Mouse (Mus musculus): ENCODE results near the gene Hoxb8.

The Hoxb8 gene

GRCm38 (mm10) chr11:96317608-96318367 is 36.1 kb downstream of the Hoxb8 start, which contains the start of gene Hoxb4:
Gene Hoxb4, plus strand, starts transcription at chr11:96318267.
- DNase-seq, result no peak

- DNase-seq, result peak; percentile 88
Measured at GRCm38 (mm10) chr11:96318368-96319070, 36.8 kb downstream of the Hoxb8 start.

GRCm38 (mm10) chr11:96319071-96319902 is 37.6 kb downstream of the Hoxb8 start:
- DNase-seq, result peak; percentile 51

GRCm38 (mm10) chr11:96319910-96320309 is 38.2 kb downstream of the Hoxb8 start:
- peak; percentile 48 for DNase-seq

- DNase-seq, result no peak
Measured at GRCm38 (mm10) chr11:96320688-96321087, 39.0 kb downstream of the Hoxb8 start.

- DNase-seq, result no peak
Measured at GRCm38 (mm10) chr11:96321846-96322245, 40.1 kb downstream of the Hoxb8 start.

GRCm38 (mm10) chr11:96322738-96323137 is 41.0 kb downstream of the Hoxb8 start:
- DNase-seq, result no peak

- DNase-seq, result no peak
Measured at GRCm38 (mm10) chr11:96323154-96323553, 41.4 kb downstream of the Hoxb8 start, which contains the start of gene Hoxb3. Gene Hoxb3, plus strand, starts transcription at chr11:96323326.

GRCm38 (mm10) chr11:96324125-96324524 is 42.4 kb downstream of the Hoxb8 start:
- DNase-seq, result no peak

- no peak for DNase-seq
Measured at GRCm38 (mm10) chr11:96324965-96325364, 43.3 kb downstream of the Hoxb8 start.

- DNase-seq, result no peak
Measured at GRCm38 (mm10) chr11:96325747-96326212, 44.1 kb downstream of the Hoxb8 start.

GRCm38 (mm10) chr11:96326705-96327104 is 45.0 kb downstream of the Hoxb8 start:
- DNase-seq, result no peak

- no peak for DNase-seq
Measured at GRCm38 (mm10) chr11:96327122-96327521, 45.4 kb downstream of the Hoxb8 start.

GRCm38 (mm10) chr11:96327750-96328149 is 46.0 kb downstream of the Hoxb8 start:
- DNase-seq, result no peak

- no peak for DNase-seq
Measured at GRCm38 (mm10) chr11:96328605-96329004, 46.9 kb downstream of the Hoxb8 start.

GRCm38 (mm10) chr11:96332105-96332504 is 50.4 kb downstream of the Hoxb8 start:
- DNase-seq, result no peak

- no peak for DNase-seq
Measured at GRCm38 (mm10) chr11:96332618-96333032, 50.9 kb downstream of the Hoxb8 start.

GRCm38 (mm10) chr11:96333241-96334001 is 51.7 kb downstream of the Hoxb8 start:
- no peak for DNase-seq

GRCm38 (mm10) chr11:96334002-96334364 is 52.3 kb downstream of the Hoxb8 start:
- DNase-seq, result no peak

Measured in lung, postnatal 36 days (tissue).